Mouse (Mus musculus): Measurements from ENCODE around the gene Gm5538. TPM values are rescaled to one million over a fixed set of nuclear protein-coding genes. Genes with fewer than 3 reads are reported as not detected.

The Gm5538 gene
- not detected in 2 replicates for polyA plus RNA-seq (2015; fragmentation: Nextera tagmentation; extraction: Ambion mirVana)

GRCm38 (mm10) chr3:59729490-59729889 is at the start of gene Gm5538:
TSS of gene Gm5538 (plus strand) at chr3:59729790.
- H3K4me3 ChIP-seq (ENCODE audit: low read depth, low read length), result no peak within 1 kb of the TSS
- no peak within 1 kb of the TSS for H3K27ac ChIP-seq (ENCODE audit: low read length)
- H3K9ac ChIP-seq (ENCODE audit: low read depth, low read length), result no peak within 1 kb of the TSS
- H3K36me3 ChIP-seq (ENCODE audit: control insufficient read depth, insufficient read depth, low read length), result no peaks in the 10 kb centered on the region
- ATAC-seq, result no peak
- H3K4me2 ChIP-seq (ENCODE audit: low read length), result no peak within 1 kb of the TSS
- no peaks in the 10 kb centered on the region for H3K4me1 ChIP-seq (ENCODE audit: control insufficient read depth, insufficient read depth, low read length)
- WGBS, result 90% methylated on average over 2 of the region's 2 CpGs
- H3K27me3 ChIP-seq (ENCODE audit: control insufficient read depth, insufficient read depth, low read depth, low read length), result no peaks in the 10 kb centered on the region
- H3K9me3 ChIP-seq (replicated peaks; ENCODE audit: control insufficient read depth, low read length, poor library complexity, severe bottlenecking), result no peaks in the 10 kb centered on the region

DNA sequence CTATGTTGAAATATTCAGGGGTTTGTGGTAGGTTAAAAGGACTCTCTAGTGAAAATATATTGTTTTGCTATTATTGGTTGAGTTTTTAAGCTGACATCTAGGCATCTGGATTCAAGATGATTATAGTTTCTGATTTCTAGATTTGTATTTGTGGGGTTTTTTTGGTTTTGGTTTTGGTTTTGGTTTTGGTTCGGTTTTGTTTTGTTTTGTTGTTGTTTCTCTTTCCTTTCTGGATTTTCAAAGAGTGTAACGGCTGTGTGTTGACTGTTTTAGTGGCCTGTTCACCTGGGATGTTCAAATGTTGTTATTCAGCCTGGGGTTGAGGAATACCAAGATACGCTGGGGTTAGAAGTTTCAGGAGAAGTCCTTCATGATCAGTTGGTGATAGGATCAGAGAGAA is 32.2 kb upstream of the Gm5538 start:
- Histone ChIP-seq H3K27ac (ENCODE audit: low read length) (no peak overlapping the region), H3K9ac (ENCODE audit: low read depth, low read length) (no peak overlapping the region), H3K4me3 (ENCODE audit: low read depth, low read length) (no peak overlapping the region), H3K4me1 (ENCODE audit: control insufficient read depth, insufficient read depth, low read length) (no peaks in the 10 kb centered on the region), H3K27me3 (ENCODE audit: control insufficient read depth, insufficient read depth, low read depth, low read length) (no peaks in the 10 kb centered on the region), H3K9me3 (replicated peaks; ENCODE audit: control insufficient read depth, low read length, poor library complexity, severe bottlenecking) (no peaks in the 10 kb centered on the region), H3K36me3 (ENCODE audit: control insufficient read depth, insufficient read depth, low read length) (no peaks in the 10 kb centered on the region), H3K4me2 (ENCODE audit: low read length) (no peak overlapping the region)
- 77% methylated on average over 3 of the region's 3 CpGs for WGBS
- no peak for ATAC-seq

- H3K9ac ChIP-seq (ENCODE audit: low read depth, low read length), result no peak overlapping the region
- no peak for ATAC-seq
- H3K36me3 ChIP-seq (ENCODE audit: control insufficient read depth, insufficient read depth, low read length), result no peaks in the 10 kb centered on the region
- H3K4me1 ChIP-seq (ENCODE audit: control insufficient read depth, insufficient read depth, low read length), result no peaks in the 10 kb centered on the region
- no peaks in the 10 kb centered on the region for H3K27me3 ChIP-seq (ENCODE audit: control insufficient read depth, insufficient read depth, low read depth, low read length)
- 100% methylated on average over 1 of the region's 1 CpGs for WGBS
- H3K9me3 ChIP-seq (replicated peaks; ENCODE audit: control insufficient read depth, low read length, poor library complexity, severe bottlenecking), result no peaks in the 10 kb centered on the region
- no peak overlapping the region for H3K27ac ChIP-seq (ENCODE audit: low read length)
- no peak overlapping the region for H3K4me2 ChIP-seq (ENCODE audit: low read length)
- H3K4me3 ChIP-seq (ENCODE audit: low read depth, low read length), result no peak overlapping the region
Measured at GRCm38 (mm10) chr3:59702614-59703110, 26.9 kb upstream of the Gm5538 start.

DNA sequence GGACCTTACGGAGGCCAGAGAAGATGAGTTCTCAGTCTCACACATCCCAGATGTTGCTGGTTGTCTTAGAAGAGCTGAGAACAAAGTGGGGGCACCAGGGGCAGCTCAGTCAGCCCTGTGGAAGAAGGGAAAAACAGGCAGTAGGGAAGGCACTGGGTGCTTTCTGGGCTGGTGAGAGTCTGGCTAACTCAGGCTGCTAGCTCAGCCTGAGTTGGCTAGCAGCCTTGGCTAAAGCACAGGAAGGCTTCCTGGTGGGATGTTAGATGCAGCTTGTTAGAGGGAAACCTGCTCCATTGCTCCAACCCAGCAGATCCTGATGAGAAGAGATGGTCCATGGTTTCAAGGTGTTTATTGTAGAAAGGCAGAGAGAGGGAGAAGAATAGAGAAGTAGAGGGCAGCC is 10.3 kb downstream of the Gm5538 start:
- no peaks in the 10 kb centered on the region for H3K36me3 ChIP-seq (ENCODE audit: control insufficient read depth, insufficient read depth, low read length)
- no peak overlapping the region for H3K4me2 ChIP-seq (ENCODE audit: low read length)
- H3K9me3 ChIP-seq (replicated peaks; ENCODE audit: control insufficient read depth, low read length, poor library complexity, severe bottlenecking), result no peaks in the 10 kb centered on the region
- ATAC-seq, result no peak
- H3K27ac ChIP-seq (ENCODE audit: low read length), result no peak overlapping the region
- H3K4me3 ChIP-seq (ENCODE audit: low read depth, low read length), result no peak overlapping the region
- WGBS, result 95% methylated on average over 1 of the region's 1 CpGs
- H3K4me1 ChIP-seq (ENCODE audit: control insufficient read depth, insufficient read depth, low read length), result no peaks in the 10 kb centered on the region
- no peaks in the 10 kb centered on the region for H3K27me3 ChIP-seq (ENCODE audit: control insufficient read depth, insufficient read depth, low read depth, low read length)
- H3K9ac ChIP-seq (ENCODE audit: low read depth, low read length), result no peak overlapping the region

DNA sequence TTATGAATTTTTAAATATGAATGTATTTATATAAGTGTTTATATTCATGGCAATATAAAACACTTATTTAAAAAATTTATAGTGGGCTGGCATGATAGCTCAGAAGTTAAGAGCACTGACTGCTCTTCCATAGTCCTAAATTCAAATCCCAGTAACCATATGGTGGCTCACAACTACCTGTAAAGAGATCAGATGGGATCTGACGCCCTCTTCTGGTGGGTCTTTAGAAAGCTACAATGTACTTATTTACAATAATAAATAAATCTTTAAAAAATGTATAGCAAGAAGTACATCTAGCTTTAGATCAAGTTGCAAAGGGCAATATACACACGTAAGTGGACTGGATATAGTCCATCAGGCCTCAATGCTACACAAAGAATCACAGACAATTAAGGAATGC is 14.6 kb downstream of the Gm5538 start:
- 22% methylated on average over 2 of the region's 2 CpGs for WGBS

More for the DNA sequence above, 14.6 kb downstream of the Gm5538 start:
- H3K36me3 ChIP-seq (ENCODE audit: control insufficient read depth, insufficient read depth, low read length), result no peaks in the 10 kb centered on the region
- no peak for ATAC-seq
- no peaks in the 10 kb centered on the region for H3K27me3 ChIP-seq (ENCODE audit: control insufficient read depth, insufficient read depth, low read depth, low read length)
- no peak overlapping the region for H3K4me3 ChIP-seq (ENCODE audit: low read depth, low read length)
- no peak overlapping the region for H3K27ac ChIP-seq (ENCODE audit: low read length)
- no peak overlapping the region for H3K9ac ChIP-seq (ENCODE audit: low read depth, low read length)
- H3K4me2 ChIP-seq (ENCODE audit: low read length), result no peak overlapping the region
- H3K9me3 ChIP-seq (replicated peaks; ENCODE audit: control insufficient read depth, low read length, poor library complexity, severe bottlenecking), result no peaks in the 10 kb centered on the region
- H3K4me1 ChIP-seq (ENCODE audit: control insufficient read depth, insufficient read depth, low read length), result no peaks in the 10 kb centered on the region

Other genes starting within 250 kb of the Gm5538 start
- gene Gm8298, start 131.3 kb downstream of the Gm5538 start, polyA plus RNA-seq (2015; fragmentation: Nextera tagmentation; extraction: Ambion mirVana), result not detected in 2 replicates
- not detected in 2 replicates for gene C130079G13Rik, start 195.4 kb downstream of the Gm5538 start, polyA plus RNA-seq (2015; fragmentation: Nextera tagmentation; extraction: Ambion mirVana)

All from midbrain, embryonic 16.5 days (tissue).